Mouse (Mus musculus) WW6 (cell line): ENCODE data around the gene Cyb5b.
A peak's percentile ranks its signal among the peaks of the same experiment; 100 is the strongest.
"Not testable (repeated sequence)": the region's sequence is repeated elsewhere in the genome, so short reads cannot be mapped to it uniquely, and the experiment has no call there.

Experiments
- DNase-seq: peaks from one replicate; pipeline ENCODE4 v3.0.0-alpha.2; 2013; ENCODE audit warnings: low read depth, low spot score

Gene Cyb5b

GRCm38 (mm10) chr8:107165745-107166144, 15.3 kb downstream of the Cyb5b start:
- no peak for DNase-seq

DNA sequence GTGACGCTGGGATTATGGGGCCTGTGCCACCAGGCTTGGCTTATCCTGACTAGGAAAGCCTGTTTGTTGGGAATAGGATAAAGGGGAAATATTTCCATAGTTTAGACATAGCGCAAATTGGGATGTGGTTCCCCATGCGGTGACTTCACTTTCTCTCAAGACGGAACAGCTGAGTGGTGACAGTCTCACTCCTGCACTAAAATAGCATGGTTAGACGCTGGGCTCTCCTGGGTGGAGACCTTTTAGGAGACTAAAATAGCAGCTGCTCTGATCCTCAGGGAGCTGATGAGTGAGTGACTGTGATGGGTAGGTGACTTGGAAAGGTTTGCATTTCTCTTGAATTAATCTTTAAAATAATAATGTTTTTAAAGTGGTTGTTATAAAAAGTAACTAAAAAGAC, 17.4 kb downstream of the Cyb5b start:
- no peak for DNase-seq

GRCm38 (mm10) chr8:107172152-107172551, 21.7 kb downstream of the Cyb5b start:
- no peak for DNase-seq

DNA sequence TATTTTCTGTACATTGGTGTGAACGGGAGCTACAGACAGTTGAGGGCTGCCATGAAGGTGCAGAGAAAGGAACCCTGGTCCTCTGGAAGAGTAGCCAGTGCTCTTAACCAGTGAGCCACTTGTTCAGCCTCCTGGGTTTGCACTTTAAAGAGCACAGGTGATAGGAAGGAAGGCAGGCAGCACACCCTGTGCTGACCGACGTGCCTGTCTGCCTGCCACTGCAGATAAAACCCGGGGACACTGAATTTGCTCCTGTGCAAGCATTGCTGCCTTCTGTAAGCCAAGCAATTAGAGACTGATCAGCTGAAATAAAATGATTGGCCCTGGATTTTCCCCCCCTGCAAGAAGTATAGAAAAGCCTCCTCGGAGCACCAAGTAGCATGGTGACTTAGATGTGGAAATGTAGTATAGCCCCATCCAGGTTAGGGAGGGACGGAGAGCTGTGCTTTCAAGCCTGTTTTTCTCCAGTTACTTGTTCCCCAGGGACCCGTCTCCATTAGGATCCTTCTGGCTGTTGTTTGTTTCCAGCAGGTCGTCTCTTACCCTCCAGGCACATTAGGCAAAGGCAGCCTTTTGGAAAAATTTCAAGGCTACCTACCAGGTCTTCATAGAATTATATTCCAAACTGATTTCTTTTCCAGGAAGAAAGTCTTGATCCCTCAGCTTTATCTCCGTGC, 22.7 kb downstream of the Cyb5b start:
- no peak for DNase-seq

- DNase-seq: no peak
Observed at GRCm38 (mm10) chr8:107181122-107181521, 30.7 kb downstream of the Cyb5b start.

GRCm38 (mm10) chr8:107184996-107185395, 34.6 kb downstream of the Cyb5b start:
- DNase-seq: no peak

DNA sequence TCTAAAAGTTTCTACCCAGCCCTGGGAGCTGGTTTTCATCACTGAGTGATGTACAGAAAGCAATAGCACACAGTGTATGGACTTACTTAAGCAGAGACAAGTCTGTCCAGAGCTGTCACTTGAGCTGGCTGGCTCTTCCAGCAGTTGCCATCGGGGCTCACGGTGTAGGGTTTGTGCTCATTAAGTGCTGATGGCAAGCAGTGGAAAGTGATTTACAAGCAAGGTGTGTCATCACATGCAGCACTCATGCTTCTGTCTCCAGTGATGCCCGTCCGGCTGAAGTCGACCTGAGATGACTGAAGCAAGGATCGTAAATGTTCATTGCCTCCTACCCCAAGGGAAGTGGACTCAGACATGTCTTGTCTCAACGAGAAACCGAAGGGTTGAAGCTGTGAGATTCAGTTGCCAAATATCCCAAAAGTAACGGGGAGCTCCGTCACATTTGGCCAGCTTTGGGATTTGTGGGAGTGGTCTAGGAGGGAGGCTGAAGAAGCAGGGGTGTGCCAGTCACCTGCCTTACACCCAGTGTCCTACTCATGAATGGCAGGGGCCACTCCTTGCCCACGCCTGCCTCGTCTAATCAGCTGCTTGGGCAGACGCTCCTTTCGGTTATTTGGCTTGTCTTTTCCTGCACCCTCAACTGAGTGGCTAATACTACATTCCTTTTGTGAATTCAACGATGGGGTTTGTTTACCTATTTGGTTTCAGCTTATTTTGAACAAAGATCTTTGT, 36.4 kb downstream of the Cyb5b start:
- no peak for DNase-seq

GRCm38 (mm10) chr8:107187631-107188030, 37.2 kb downstream of the Cyb5b start:
- no peak for DNase-seq

DNA sequence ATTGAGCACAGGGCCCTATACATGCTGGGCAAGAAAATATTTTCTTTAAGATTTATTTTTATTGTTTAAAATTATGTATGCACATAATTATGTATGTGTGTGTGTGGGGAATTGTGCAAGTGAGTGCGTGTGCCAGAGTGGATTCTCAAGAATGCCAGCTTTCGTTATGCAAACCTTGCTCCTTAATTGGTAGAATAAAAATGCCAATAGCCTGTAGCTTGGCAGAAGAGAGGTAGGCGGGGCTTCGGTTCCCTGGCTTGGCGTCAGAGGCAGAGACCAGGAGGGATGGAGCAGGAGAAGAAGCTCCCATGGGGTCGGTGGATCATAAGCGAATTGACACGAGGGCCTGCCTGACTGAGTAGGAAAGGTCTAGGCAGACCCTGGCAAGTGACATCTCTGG, 42.2 kb downstream of the Cyb5b start:
- no peak for DNase-seq

GRCm38 (mm10) chr8:107193331-107193730, 42.9 kb downstream of the Cyb5b start:
- no peak for DNase-seq

- peak; percentile 31 for DNase-seq
Observed at GRCm38 (mm10) chr8:107194786-107195451, 44.5 kb downstream of the Cyb5b start.

- DNase-seq: no peak
Observed at GRCm38 (mm10) chr8:107197901-107198826, 47.7 kb downstream of the Cyb5b start.

DNA sequence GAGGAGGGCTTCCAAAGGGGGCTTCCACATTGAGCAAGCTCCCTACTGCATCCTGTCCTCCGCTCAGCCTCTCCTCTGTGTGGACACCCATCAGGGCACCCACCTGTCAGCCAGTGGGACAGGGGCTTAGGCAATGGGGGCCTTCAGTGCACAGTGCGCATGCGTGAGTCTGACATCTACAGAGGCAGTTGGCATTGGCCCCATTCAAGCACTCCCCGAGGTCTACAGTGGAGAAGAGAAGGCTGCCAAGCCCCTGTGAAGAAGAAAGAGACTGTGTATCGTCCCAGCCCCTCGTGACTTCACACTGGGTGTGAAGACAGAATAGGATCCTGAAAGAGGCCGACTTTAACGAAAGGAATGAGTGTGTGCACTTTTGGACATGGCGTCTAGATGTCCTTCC, 54.7 kb downstream of the Cyb5b start:
- no peak for DNase-seq

GRCm38 (mm10) chr8:107205701-107206561, 55.5 kb downstream of the Cyb5b start:
- DNase-seq: no peak

- DNase-seq: no peak
Observed at GRCm38 (mm10) chr8:107206782-107207525, 56.5 kb downstream of the Cyb5b start.

DNA sequence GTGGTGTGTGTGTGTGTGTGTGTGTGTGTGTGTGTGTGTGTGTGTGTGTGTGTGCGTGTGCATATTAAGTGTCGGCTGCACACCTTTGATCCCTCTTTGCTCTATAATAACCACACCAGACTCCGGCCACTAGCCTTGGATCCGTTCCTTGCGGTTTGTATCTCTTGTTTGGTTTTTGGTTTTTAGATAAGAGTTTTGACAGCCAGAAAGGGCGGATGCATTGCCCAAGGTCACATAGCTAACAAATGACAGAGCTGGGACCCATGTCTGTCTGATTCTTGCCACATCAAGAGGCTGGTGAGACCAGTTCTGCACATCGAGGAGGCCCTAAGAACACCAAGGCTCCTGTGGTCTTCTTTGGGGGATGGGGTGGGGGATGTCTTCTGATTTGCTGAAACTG, 58.7 kb downstream of the Cyb5b start:
- no peak for DNase-seq

GRCm38 (mm10) chr8:107212006-107212405, 61.6 kb downstream of the Cyb5b start:
- no peak for DNase-seq

DNA sequence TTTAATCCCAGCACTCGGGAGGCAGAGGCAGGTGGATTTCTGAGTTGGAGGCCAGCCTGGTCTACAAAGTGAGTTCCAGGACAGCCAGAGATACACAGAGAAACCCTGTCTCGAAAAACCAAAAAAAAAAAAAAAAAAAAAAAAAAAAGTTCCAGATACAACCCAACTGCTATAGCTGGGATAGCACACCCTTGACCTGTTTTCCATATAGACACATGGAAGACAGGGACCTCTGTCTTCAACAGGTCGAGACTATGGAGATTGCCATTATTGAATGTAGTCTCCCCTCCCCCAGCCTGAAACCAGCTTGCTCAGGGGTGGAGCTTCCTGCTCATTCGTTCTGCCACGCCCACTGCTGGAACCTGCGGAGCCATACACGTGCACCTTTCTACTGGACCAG, 66.8 kb downstream of the Cyb5b start:
- not testable (repeated sequence) for DNase-seq

GRCm38 (mm10) chr8:107218091-107218490, 67.7 kb downstream of the Cyb5b start:
- no peak for DNase-seq

DNA sequence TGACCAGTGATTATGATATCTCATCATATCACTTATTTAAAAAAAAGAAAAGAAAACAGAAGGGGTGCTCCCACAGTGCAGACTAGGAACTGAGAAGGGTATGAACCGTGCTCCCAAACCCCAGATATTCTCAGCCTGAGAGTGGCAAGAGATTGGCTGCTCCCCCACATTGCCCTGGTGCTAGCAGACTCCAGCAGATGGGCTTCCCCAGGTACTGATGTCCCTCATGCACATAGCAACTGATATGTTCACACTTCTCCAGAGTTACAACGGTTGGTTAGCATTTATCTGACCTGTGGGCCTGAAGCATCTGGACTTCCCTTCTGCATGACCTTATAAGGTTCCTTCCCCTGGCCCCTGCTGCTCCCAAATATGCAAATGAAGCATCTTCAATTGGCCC, 68.6 kb downstream of the Cyb5b start:
- no peak for DNase-seq
